35 mouse cellular contexts compared by ENCODE assay signal in the genomic region with DNA sequence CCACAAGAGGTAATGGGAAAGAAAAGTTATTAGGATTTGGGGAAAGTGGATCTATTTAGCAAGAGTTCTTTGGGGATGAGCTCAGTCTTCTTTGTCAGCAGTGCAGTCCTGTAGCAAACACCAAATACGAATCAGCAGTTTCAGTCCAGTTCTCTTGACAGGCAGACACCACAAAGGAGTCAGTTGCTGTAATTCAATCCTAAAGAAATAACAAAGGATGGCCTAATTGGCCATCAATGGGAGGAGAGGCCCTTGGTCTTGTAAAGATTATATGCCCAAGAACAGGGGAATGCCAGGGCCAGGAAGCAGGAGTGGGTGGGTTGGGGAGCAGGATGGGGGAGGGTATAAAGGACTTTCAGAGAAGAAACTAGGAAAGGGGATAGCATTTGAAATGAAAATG. TPM values are rescaled to one million over a fixed set of nuclear protein-coding genes. Genes with fewer than 3 reads are reported as not detected.
"Had no signal": no experiment of that assay in that cellular context is flagged by ENCODE, and none has a peak within 500 bp of the region (broad histone marks: within the 10 kb centered on the region; RNA-seq: fewer than 3 reads in every experiment).

No protein-coding gene starts in this region.

- ATAC-seq: hindbrain, embryonic 16.5 days; hindbrain, postnatal 0 days; intestine, embryonic 15.5 days; intestine, embryonic 16.5 days; intestine, postnatal 0 days had no signal

- H3K27ac ChIP-seq: heart, embryonic 13.5 days; heart, embryonic 15.5 days; hindbrain, embryonic 10.5 days; hindbrain, embryonic 12.5 days; hindbrain, embryonic 13.5 days; hindbrain, embryonic 14.5 days; hindbrain, embryonic 15.5 days; hindbrain, postnatal 0 days; intestine, embryonic 15.5 days; kidney, embryonic 15.5 days; kidney, postnatal 0 days; layer of hippocampus, adult 2 months; left cerebral cortex, adult 2 months had no signal

- H3K27me3 ChIP-seq: heart, embryonic 13.5 days; heart, embryonic 15.5 days; hindbrain, embryonic 12.5 days; hindbrain, embryonic 13.5 days; hindbrain, embryonic 15.5 days; intestine, embryonic 15.5 days; kidney, embryonic 15.5 days had no signal

- H3K4me1 ChIP-seq: heart, embryonic 13.5 days; heart, embryonic 15.5 days; hindbrain, embryonic 10.5 days; hindbrain, embryonic 12.5 days; hindbrain, embryonic 13.5 days; hindbrain, embryonic 15.5 days; intestine, embryonic 15.5 days; kidney, embryonic 15.5 days had no signal

- H3K9me3 ChIP-seq: heart, embryonic 13.5 days; heart, embryonic 15.5 days; hindbrain, embryonic 10.5 days; hindbrain, embryonic 12.5 days; hindbrain, embryonic 13.5 days; hindbrain, embryonic 15.5 days; intestine, embryonic 15.5 days; kidney, embryonic 15.5 days had no signal

- H3K36me3 ChIP-seq: heart, embryonic 13.5 days; heart, embryonic 15.5 days; hindbrain, embryonic 10.5 days; hindbrain, embryonic 12.5 days; hindbrain, embryonic 13.5 days; hindbrain, embryonic 15.5 days; intestine, embryonic 15.5 days; kidney, embryonic 15.5 days had no signal

- DNase-seq: heart, postnatal 10 days; heart, postnatal 14 days; heart, postnatal 36 days; heart, postnatal 4 days; kidney, adult 11 months; kidney, adult 18-20 months; kidney, adult 2 months; kidney, adult 8-10 months; kidney, adult 9 months; kidney, postnatal 10 days; kidney, postnatal 14 days; kidney, postnatal 25 days; kidney, postnatal 36 days; kidney, postnatal 4 days; layer of hippocampus, adult 9-11 months; layer of hippocampus, postnatal 36 days had no signal

- H3K9ac ChIP-seq: heart, embryonic 13.5 days; heart, embryonic 15.5 days; hindbrain, embryonic 12.5 days; hindbrain, embryonic 13.5 days; hindbrain, embryonic 14.5 days; hindbrain, embryonic 15.5 days; intestine, embryonic 15.5 days; kidney, embryonic 15.5 days had no signal

- H3K4me3 ChIP-seq: heart, embryonic 13.5 days; heart, embryonic 15.5 days; hindbrain, embryonic 10.5 days; hindbrain, embryonic 12.5 days; hindbrain, embryonic 13.5 days; hindbrain, embryonic 15.5 days; intestine, embryonic 15.5 days; kidney, embryonic 15.5 days; layer of hippocampus, adult 2 months; left cerebral cortex, adult 2 months had no signal

- H3K4me2 ChIP-seq: heart, embryonic 13.5 days; heart, embryonic 15.5 days; hindbrain, embryonic 12.5 days; hindbrain, embryonic 13.5 days; hindbrain, embryonic 14.5 days; hindbrain, embryonic 15.5 days; intestine, embryonic 15.5 days; kidney, embryonic 15.5 days had no signal

RNA-seq across cellular contexts. Expression of a gene that starts 33.5 kb away (rescaled TPM):
- total RNA-seq: heart, postnatal 10 days; heart, postnatal 14 days; heart, postnatal 25 days; heart, postnatal 36 days; hematopoietic stem cell, adult 5-6 weeks had no signal
- polyA plus RNA-seq: kidney, adult 2 months; large intestine, adult 2 months had no signal
